Mouse (Mus musculus) heart, postnatal 14 days (tissue): Measurements from ENCODE around the gene Alkbh3. TPM values are rescaled to one million over a fixed set of nuclear protein-coding genes. Genes with fewer than 3 reads are reported as not detected.

Experiments used
- DNase-seq, 2 experiments: peaks; one replicate each; pipeline ENCODE4 v3.0.0; 2021 to 2022
- intact Hi-C: fragments of 180-260 bp; cut with DNase I; formaldehyde crosslinking; loops from one replicate; pipeline ENCODE4 v1.15.1; 2025
- total RNA-seq, 2 experiments: library from RNA; stranded (reverse); gene quantifications; 2 replicates each; pipeline ENCODE4 v1.2.3; 2021

Gene Alkbh3
- total RNA-seq, 2 experiments from 2014 or later: 58.7 to 63.1 TPM

GRCm38 (mm10) chr2:93956908-93957784 is 53.5 kb downstream of the Alkbh3 start, which contains the start of gene Gm13889:
TSS of gene Gm13889 (minus strand) at chr2:93957201.
- DNase-seq: peak; percentile 78
- intact Hi-C loops: loop anchor here (5.0 kb wide), 1 partner anchor 85 kb away; no protein-coding TSS in a partner anchor

GRCm38 (mm10) chr2:93956331-93956801 is 54.2 kb downstream of the Alkbh3 start:
- intact Hi-C loops: loop anchor here (5.0 kb wide), 1 partner anchor 84 kb away; no protein-coding TSS in a partner anchor
- DNase-seq: peak; percentile 57 to 61

GRCm38 (mm10) chr2:93955886-93956285 is 54.7 kb downstream of the Alkbh3 start:
- intact Hi-C loops: loop anchor here (2.0 to 5.0 kb wide), 2 partner anchors 47 to 84 kb away; no protein-coding TSS in a partner anchor
- DNase-seq: no peak

GRCm38 (mm10) chr2:93954781-93955578 is 55.6 kb downstream of the Alkbh3 start:
- intact Hi-C loops: loop anchor here (2.0 to 5.0 kb wide), 3 partner anchors 48 to 83 kb away; no protein-coding TSS in a partner anchor
- no peak for DNase-seq

- intact Hi-C loops: loop anchor here (2.0 to 5.0 kb wide), 2 partner anchors 46 to 49 kb away; no protein-coding TSS in a partner anchor
- no peak for DNase-seq
Observed at GRCm38 (mm10) chr2:93953726-93954125, 56.9 kb downstream of the Alkbh3 start.

GRCm38 (mm10) chr2:93946976-93947375 is 63.6 kb downstream of the Alkbh3 start:
- intact Hi-C loops: no loop called here

GRCm38 (mm10) chr2:93944855-93945254 is 65.8 kb downstream of the Alkbh3 start:
- intact Hi-C loops: no loop called here
- DNase-seq: no peak

More at GRCm38 (mm10) chr2:93946976-93947375, 63.6 kb downstream of the Alkbh3 start:
- DNase-seq: no peak

- no peak for DNase-seq
- intact Hi-C loops: no loop called here
Observed at GRCm38 (mm10) chr2:93944099-93944498, 66.5 kb downstream of the Alkbh3 start.

- intact Hi-C loops: no loop called here
- DNase-seq: peak in 1 of 2 experiments; percentile 59
Observed at GRCm38 (mm10) chr2:93941670-93942069, 68.9 kb downstream of the Alkbh3 start.

GRCm38 (mm10) chr2:93938534-93938933 is 72.1 kb downstream of the Alkbh3 start:
- DNase-seq: no peak
- intact Hi-C loops: no loop called here

Other genes with a start within 250 kb of the Alkbh3 start
- gene Ext2, start 188.2 kb downstream of the Alkbh3 start, total RNA-seq: 10 to 100 TPM; 48.8 to 49.9 TPM
- gene Accs, start 160.9 kb downstream of the Alkbh3 start, total RNA-seq: 1 to 10 TPM; 3.4 to 5.0 TPM
- gene Accsl, start 141.7 kb downstream of the Alkbh3 start, total RNA-seq: not detected
- gene Gm13889, start 53.6 kb downstream of the Alkbh3 start, total RNA-seq: 10 to 100 TPM; 20.7 to 20.9 TPM
- not detected for gene Gm27027, start 14.5 kb downstream of the Alkbh3 start, total RNA-seq
- 10 to 100 TPM; 21.0 to 21.1 TPM for gene Hsd17b12, start 147.2 kb upstream of the Alkbh3 start, total RNA-seq